Mouse (Mus musculus) heart, adult 8-10 months (tissue): ENCODE measurements around the gene Nrp1. TPM values are rescaled to one million over a fixed set of nuclear protein-coding genes. Genes with fewer than 3 reads are reported as not detected.

Experiments
- DNase-seq: peaks from one replicate; pipeline ENCODE4 v3.0.0; 2022; ENCODE audit warnings: low spot score
- total RNA-seq, 4 experiments: library from RNA; stranded (reverse); gene quantifications; 2 replicates each; pipeline ENCODE4 v1.2.4; 2022

The Nrp1 gene
- total RNA-seq, 4 experiments from 2014 or later: 92.6 to 130 (median 102) TPM

DNA sequence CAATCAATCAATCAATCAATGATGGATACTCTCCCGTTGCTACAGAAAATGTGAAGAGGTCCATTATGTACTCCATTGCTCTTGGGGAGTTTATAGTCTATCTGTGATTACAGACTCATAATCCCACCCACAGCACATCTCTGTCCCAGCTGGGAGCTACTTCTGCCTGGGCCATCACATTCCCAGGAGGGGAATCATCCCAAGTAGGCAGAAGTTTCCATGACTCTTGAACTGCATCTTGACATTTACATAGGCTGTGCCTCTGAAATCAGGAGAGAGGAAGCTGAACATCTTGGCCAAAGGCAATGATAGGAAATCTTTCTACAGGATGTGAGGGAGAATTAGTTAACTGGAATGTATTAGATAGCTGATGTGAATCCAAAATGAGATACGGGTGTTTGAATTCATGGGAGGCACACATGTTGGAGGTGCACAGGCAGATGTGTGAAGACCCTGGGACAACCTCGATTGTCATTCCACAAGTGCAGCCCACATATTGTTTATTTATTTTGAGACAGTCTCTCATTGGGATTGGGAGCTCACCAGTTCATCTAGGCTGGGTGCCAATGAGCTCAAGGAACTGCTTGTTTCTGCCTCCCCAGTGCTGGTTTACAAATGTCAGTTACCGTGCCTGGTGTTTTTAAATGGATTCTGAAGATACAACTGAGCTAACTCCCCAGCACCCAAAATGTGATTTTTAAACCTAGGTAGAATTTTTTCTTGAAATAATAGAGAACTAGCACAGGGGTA is 108.5 kb downstream of the Nrp1 start:
- DNase-seq: no peak

DNA sequence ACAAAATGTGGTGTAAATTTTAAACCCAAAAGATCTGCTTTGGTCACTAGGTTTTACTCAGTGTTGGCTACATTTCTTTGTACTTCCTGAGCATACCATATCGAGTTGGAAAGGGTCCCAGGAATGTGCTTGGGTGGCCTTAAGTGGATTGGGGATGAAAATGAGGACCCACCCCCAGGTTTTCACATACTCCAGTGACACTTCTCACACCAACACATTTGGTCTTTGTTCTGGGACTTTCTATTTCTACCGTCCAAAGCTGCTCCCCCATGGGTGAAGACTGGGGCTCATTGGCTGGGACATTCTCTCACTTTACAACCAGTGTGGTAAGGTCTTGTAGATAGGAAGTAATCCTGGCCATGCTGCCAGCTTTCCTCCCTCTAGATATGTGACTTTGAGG is 111.7 kb downstream of the Nrp1 start:
- DNase-seq: no peak

DNA sequence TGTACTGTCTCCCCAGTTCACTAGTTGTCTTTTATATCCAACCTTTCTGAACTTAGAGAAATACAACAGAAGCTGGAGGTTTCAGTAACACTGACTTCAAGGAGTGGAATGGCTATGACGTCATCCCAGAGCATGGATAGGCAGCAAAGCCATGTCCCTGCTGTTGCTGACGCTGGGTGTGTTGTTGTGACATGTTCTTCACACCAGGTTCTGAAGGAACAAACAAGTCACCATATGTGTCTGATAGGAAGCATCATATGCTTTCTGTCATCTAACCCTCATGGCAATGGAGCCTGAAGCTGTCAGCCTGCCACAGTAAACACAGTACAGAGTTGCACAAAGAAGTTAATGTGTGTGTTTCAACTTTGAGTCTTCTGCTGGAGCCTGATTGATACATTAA is 112.8 kb downstream of the Nrp1 start:
- DNase-seq: no peak

DNA sequence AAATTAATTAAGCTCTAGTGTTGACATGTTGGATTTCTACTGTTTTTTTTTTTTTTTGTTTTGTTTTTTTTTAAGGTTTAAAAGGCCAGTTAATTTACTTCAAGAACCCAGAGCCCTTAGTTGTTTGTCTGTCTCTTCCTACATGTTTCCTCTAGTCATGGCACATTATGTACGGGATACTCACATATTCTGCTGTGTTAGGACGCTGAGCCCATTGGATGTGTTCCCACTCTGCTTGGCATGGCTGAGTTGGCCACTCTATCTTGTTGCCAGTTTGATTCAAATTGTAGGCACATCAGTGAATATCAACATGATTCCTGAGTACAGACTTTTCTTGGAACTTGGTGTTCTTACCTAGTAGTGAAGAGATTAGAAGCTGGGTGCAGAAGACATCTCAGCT is 114.5 kb downstream of the Nrp1 start:
- DNase-seq: no peak

DNA sequence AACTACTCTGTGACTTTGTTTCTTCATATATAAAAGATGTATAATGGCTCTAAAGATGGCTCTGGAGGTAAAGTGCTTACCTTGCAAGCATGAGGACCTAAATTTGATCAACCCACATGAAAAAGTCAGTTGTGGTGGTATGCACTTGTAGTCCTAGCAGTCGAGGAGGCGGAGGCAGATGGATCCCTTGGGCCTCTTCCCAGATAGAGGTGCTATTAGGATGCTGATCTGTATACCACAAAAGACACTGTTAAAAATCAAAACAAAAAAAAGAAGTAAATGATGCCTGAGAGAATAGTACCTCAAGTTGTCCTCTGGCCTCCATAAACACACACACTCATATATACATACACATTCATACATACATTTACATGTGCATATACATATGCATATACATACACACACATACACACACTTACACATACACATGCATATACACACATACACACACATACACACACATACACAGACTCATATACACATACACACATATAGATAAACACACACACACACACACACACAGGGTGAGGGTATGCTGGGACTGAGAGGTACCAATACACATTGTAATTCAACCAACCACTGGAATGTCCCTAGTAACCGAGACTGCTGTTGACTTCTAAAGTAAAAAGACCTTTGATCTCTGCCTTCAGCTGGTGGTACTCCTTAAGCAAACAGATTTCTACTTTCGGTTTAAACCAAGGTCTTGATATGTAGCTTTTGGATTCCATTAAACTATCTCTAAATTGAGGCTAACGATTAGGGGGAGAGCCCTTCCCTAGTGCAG is 115.2 kb downstream of the Nrp1 start:
- no peak for DNase-seq

DNA sequence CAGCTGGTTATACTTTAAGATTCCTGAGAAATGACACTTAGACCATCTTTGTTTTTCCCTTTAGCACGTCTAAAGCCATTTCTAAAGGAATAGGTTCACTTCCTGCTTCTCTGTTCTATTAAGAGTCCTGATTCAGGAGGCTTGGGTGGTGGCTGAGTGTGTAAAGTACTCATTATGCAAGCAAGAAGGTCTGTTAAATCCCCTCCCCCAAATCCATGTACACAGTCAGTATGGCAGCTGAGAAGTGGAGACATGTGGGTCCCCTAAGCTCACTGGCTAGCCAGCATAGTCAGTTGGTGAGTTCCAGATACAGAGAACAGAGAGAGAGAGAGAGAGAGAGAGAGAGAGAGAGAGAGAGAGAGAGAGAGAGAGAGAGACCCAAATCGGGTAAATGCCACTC is 116.2 kb downstream of the Nrp1 start:
- DNase-seq: no peak

DNA sequence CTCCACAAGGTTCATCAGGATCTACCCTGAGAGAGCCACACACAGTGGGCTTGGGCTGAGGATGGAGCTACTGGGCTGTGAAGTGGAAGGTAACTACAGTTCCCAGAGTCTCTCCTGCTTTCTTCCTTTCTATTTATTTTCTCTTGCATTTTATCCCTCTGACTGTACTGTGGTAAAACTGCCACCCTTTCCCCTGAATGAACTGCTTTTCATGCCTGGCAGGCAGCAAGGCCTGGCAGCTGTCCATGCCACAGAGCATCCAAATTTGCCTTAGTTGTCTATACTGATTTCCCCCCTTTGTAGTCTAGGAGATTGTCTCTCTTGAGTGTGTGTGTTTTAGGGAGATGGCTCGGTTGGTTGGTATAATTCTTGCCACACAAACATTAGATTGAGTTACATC is 117.8 kb downstream of the Nrp1 start:
- no peak for DNase-seq

DNA sequence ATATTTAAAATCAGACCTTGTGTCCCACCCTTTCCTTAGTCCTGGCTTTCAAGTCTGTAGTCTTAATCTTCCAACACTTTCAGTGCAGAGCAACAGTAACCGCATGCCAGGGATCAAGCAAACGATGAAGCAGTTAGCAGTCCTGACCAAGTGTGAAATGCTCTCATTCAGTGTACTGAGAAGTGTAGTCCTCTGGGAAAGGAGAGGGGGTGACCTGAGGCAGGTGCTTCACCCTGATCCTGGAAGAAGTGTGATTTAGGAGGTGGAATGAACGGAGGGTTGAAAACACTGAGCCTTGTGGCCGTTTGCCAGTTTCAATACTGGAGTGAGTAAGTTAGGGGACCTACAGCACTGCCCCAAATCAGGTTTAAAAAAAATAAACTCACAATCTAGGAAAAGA is 119.6 kb downstream of the Nrp1 start:
- DNase-seq: no peak

DNA sequence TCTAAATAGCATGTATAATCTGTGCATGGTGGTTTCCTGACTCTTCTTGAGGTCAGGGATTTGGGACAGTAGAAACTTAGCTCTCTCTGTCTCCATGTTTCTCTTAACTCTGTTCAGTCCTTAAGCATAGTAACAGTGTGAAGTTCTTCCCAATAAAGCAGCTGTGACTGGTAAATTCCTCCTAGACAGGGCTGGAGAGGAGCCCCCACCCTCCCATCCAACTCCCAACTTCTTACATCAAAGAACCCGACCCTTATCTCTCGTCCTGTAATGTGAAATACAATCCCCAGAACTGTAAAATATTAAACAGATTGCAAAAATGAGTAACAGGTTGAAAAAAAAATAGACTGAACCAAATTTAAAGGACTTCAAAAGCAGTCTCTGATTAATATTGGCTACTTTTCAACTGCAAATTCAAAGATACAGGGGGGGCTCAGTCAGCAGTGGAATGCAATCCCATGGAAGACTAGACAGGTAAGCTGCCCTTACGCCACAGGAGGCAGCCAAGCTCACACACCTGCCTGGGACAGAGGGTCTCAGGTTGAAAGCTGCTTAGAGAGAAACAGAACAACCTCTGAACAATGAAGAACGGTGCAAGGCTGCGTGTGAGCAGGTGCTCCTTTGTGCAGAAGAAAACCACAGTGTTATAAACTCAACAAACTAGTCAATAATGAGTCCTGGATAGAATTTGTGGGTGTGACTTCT is 121.1 kb downstream of the Nrp1 start:
- DNase-seq: no peak

DNA sequence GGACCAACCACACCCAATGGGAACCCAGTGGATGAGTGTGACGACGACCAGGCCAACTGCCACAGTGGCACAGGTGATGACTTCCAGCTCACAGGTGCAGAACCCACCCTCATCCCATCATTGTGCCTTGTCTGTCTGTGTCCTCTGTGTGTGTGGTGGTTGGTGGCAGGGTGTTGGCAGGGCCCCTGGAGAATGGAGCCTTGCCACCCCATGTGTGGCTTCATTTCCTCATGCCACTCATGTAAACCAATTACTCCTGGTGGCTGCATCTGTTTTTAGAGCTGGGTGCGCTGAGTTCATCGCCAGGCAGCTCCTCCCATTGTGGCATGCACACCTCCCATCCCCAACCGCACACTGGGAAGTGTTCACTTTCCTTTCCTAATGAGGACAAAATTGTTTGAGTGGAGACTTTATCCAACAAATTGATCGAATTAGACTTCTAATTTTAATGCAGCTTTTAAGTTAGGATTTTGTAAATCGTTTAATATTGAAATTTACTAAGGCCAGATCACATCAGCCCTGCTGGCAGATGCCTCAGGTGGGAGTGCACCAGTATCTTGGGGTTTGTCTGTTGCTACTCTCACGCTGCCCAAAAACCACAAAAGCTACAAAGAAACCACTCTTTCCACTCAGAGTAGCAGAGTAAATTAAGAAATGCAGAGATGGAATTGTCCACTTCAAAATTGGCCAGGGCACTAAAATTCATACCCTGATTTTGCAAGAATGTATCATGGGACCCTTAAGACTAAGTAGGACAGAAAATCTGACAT is 122.7 kb downstream of the Nrp1 start:
- no peak for DNase-seq

DNA sequence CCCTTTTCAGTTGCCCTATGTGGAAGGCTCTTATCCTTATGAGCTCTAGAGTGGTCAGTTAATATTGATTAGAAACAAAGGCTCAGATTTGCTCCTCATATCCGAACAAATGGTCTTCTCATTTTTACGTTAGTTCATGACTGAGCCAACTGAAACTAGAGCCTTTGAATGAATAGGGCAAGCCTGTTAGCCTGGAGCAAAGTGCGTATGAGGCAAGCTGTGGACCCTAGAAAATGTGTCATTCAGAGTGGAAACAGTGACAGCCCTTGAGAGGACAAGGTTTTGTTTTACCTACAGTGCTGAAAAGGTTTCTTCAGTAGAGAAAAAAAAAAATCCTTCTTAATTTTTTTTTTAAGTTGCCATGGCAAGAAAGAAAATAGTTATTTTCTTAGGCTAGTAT is 124.9 kb downstream of the Nrp1 start:
- no peak for DNase-seq

DNA sequence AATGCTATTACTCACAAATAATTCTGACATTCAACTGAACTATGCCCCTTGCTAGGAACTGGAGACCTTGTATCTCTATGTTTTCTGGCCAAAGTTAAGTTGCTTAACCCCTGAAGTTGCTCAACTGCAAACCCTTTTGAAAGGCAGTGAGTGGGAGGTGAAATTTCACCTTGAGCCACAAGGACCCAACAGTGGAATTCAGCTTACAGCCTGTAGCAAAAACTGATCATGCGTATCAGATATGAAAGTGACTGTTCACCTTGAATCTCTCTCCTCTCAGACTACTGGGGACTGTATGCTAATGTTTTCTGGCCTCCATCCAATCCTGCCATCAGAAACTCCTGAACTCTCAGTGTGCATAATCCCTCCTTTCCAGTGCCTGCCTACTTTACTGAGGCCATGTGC is 126.3 kb downstream of the Nrp1 start:
- DNase-seq: no peak

DNA sequence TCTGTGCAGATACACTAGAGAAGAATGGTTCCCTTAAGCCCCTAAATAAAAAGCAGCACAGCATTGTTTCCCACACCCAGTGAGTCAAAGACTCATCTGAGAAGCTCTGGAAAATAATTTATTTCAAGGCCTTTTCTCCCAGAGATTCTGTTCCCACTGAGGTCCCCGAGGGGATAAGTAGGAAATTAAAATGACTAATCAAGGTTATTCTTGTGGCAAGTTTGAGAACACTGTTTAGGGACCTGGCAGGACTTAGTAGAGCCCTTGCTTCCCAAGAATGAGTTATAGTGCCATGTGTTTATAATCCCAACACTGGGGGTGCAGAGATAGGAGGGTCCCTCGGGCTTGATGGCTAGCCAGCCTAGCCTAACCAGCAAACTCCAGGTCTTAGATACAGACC is 127.6 kb downstream of the Nrp1 start:
- peak; percentile 65 for DNase-seq

DNA sequence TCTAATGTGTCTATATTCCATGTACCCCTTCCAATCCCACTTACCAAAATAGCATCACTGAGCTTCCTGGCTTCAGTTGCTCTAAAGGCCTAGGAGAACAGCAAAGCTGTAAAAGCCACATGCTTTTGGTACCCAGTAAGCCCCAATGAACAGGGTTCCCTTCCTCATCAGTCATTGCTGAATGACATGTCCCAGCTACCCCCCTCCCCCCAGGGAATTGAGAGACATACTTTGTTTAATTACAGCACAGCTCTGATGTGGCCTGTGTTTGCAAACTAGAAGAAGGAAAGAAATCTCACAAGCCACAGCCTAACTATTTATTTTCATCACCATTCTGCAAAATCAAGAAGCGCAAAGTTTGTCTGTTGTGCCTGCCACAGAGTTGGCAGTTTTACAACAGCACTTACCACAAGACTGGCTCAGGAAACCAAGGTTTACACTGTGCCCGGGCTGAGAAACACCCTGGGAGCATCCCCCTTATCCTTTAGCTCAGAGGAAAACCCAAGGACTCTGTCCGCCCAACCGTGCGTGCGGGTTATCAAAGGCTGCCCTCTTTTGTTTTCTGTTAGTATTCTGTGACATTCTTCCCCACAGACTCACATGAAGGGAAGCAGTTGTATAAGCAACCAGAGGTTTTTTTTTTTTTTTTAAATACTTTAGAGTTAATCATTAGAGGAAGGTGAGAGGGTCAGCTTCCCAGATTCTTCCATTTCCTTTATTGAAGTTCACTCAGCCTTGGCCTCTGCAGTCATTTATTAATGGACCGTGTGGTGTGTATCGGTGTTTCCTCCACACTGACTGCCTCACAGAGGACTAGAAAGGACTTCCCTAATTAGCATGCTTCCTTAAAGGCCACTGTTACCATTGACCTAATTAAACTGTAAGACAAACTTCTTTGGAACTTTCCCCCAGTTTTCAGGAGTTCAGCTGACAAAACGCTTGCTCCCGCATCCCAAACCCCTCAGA is 129.8 kb downstream of the Nrp1 start:
- DNase-seq: no peak

DNA sequence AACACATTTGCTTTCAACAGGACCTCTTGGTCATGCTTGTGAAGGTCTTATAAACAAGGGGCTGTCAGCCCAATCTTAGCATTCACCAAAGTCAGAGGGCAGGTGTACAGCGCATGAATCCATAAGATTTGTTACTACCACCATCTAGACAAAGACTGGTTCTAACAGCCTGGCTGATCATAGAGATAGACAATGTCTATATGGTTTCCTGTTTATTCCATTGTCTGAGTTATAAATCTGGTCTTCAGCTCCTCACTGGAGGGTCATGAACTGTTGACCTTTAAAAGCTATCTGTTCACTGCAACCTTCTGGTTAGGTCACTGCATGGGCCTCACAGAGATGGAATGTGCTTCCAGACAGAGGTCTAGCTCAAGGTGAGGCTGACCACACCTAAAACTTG is 130.9 kb downstream of the Nrp1 start:
- no peak for DNase-seq

DNA sequence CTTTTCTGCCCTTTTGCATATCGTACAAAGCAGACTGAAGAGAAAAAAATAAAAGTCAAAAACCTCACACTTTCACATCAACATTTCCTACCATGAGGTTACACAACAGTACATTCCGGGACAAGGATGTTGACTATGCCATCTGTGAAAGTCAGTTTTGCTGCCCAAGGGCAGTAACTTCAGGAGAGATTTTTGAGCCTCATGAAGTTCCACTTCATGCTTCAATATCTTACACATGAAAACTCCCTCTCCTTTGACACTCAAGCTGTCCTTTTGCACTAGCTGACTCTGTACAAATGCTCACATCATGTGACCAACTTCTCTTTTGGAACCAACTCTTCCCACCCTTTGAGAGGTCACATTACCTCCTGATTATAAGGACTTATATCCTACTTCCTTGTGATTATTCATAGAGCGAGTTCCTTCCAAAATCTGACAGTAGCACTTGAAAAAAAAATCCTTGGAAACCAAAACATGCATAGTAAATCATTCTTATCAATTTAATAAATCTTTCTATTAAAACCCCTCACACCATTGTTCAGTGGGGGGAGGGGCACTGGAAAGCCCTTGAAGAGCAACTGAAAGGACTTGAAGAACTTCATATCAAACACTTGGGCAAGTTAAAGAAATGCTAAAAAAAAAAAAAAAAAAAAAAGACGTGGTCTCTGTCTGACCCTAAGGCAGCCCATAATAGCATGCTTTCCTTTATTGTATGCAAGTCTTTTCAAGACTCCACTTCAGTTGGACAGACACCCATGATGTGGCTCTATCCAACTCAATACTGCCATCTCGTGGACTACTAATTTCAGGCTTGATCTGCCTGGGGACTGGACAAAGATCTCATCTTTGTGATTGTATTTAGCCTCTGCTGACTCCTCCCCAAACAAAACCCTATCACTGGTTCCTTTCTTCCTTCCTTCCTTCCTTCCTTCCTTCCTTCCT is 133.0 kb downstream of the Nrp1 start:
- peak; percentile 90 for DNase-seq

DNA sequence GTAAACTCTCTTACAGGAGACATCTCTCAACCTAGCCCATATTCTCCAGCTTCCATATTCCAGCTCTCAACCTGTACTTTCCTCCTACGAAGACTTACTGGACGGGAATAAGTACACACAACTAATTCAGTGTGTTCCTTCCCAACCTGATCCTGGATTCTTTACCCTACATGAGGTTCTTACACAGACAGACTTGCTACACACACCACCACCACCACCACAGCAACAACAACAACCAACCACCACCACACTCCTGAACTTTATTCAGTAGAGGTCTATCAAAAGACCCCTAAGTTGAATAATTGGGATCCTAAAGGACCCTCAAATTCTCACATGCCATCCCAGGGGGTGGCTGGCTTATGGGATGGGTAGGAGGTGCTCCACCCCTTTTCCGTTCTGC is 135.4 kb downstream of the Nrp1 start:
- no peak for DNase-seq

DNA sequence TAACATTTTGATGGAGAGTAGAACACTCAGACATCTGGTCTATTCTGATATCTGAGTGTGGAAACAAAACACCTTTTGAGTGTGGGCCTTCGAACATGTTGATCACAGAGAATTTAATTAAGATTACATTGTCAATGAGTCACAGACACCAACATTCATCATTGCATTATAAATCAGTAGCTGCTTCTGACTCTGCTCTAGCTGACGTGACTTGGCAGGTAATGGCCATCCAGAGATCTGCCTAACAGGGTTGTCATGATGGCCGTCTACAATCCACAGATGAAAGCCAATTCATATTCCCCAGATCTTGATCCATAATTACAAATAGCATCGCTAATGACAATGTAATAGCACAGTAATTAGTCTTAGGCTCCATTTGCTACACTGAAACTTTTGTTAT is 140.4 kb downstream of the Nrp1 start:
- DNase-seq: no peak

DNA sequence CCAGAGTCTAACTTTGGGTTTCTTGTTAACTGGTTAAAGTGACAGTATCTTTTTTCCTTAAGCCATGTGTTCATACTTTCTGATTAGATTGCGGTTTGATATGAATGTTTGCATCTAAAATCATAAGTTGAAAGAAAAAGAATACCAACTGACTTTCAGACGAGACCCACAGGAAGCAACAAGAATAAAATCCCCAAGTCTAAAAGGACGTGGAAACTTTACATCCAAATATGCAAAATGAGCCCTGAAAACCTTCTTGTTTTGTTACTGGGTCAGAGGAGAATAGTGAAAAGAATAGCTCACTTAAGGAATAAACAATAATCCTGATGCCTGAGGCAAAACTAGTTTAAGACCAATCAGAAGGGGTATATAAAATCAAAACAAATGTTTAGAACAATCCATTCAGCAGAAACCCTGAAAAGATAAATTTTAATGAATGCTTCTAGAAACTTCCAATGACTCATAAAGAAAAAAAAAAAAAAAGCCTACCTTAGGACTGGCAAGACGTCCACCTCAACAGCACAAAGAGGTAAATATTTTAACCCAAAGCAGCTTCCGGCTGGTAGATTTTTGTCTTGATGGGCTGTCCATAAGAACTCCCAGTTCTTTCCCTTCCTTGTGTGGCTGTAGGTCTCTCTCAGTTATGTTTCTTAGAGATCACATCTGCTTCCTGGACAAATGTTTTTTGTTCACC is 145.9 kb downstream of the Nrp1 start:
- DNase-seq: no peak
